Mouse (Mus musculus): ENCODE measurements at regions not wholly inside any gene's neighbourhood (a gene's known extent, or its start where the extent isn't known, plus 50 kb on each side); places are given as distances from the start of the nearest gene placed in this dataset.

GRCm38 (mm10) chr4:33577631-33578030, 267.5 kb downstream of the Rngtt start:
- TF ChIP-seq CTCF (IDR thresholded peaks at IDR 0.05; ENCODE audit: low read depth, low read length), result no peak
- TF ChIP-seq POLR2A (IDR thresholded peaks at IDR 0.05; ENCODE audit: borderline replicate concordance, low read depth, low read length), result no peak

Measured in bone marrow macrophage, adult 2 months (primary cell).